Mouse (Mus musculus): ENCODE measurements around the gene Cnn2.
"Not testable (repeated sequence)": the region's sequence is repeated elsewhere in the genome, so short reads cannot be mapped to it uniquely, and the experiment has no call there.

Gene Cnn2

GRCm38 (mm10) chr10:80027681-80028520 is 39.5 kb downstream of the Cnn2 start:
- in situ Hi-C loops (cut with MboI; ENCODE audit: low pct_unique_long_range_greater_than_20kb in 1 of 2, low sequenced_read_pairs in 2 of 2, unreplicated experiment in 1 of 2), result no loop called here

DNA sequence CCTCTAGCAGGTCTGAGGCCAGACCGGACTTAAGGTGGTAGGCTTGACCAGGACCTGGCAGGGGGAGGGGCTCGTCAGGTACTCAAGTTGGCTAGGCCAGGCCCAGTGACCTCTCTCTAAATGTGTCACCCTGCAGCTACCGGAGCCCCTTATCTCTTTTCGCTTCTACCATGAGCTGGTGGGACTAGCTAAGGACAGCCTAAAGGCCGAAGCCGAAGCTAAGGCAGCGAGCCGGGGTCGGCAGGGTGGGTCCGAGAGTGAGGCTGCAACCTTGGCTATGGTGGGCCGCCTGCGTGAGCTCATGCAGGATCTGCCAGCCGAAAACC is 40.1 kb downstream of the Cnn2 start:
- in situ Hi-C loops (cut with MboI; ENCODE audit: low pct_unique_long_range_greater_than_20kb in 1 of 2, low sequenced_read_pairs in 2 of 2, unreplicated experiment in 1 of 2), result no loop called here

- in situ Hi-C loops (cut with MboI; ENCODE audit: low pct_unique_long_range_greater_than_20kb in 1 of 2, low sequenced_read_pairs in 2 of 2, unreplicated experiment in 1 of 2), result no loop called here
These were observed 41.8 kb downstream of the Cnn2 start for GRCm38 (mm10) chr10:80030191-80030590.

DNA sequence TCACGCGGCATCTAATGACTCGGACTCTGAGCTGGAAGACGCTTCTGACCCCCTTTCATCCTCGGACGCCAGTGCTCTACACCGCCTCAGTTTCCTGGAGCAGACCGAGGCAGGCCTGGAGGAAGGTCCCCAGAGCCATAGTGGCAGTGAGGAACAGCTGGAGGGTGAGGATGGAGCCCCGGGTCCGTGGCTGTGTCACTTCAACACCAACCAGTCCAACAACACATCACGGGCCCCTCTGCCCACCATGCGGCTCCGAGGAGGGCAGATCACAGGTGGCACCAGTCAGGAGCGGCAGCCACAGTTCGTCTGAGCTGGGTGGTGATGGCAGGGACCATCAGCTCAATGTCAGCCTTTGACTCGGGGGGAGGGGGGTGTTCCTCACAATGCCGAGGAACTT is 42.4 kb downstream of the Cnn2 start:
- in situ Hi-C loops (cut with MboI; ENCODE audit: low pct_unique_long_range_greater_than_20kb in 1 of 2, low sequenced_read_pairs in 2 of 2, unreplicated experiment in 1 of 2), result no loop called here

DNA sequence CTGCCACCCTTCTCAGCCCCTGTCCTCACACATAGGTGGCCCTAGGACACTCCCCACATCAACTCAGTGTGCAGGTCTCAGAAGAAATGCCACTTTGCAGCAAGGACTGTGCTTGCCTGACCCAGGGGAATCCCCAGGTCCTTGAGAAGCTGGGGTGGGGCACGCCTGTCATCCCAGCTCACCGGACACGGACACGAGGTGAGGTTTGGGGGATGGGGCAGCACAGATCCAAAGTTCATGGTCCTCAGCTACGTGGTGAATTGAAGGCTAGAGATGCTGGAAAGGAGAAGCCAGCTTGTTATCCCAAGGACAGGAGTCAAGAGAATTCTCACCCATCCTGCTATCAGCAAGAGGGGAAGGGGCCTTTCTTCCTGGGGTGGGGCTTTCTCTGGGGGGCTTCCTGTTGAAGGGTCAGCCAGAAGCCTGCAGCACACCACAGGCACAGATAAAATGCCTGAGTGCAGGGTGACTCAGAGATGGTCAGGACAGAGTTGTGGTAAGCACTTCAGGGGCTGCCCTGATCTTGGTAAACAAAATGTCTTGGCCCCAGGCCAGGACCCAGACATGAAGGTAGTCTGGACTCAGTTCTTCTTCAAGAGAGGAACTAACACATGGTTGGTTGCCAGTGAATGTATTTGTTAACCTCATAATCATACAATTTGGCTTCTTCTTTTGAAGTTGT is 44.6 kb downstream of the Cnn2 start:
- in situ Hi-C loops (cut with MboI; ENCODE audit: low pct_unique_long_range_greater_than_20kb in 1 of 2, low sequenced_read_pairs in 2 of 2, unreplicated experiment in 1 of 2), result no loop called here

DNA sequence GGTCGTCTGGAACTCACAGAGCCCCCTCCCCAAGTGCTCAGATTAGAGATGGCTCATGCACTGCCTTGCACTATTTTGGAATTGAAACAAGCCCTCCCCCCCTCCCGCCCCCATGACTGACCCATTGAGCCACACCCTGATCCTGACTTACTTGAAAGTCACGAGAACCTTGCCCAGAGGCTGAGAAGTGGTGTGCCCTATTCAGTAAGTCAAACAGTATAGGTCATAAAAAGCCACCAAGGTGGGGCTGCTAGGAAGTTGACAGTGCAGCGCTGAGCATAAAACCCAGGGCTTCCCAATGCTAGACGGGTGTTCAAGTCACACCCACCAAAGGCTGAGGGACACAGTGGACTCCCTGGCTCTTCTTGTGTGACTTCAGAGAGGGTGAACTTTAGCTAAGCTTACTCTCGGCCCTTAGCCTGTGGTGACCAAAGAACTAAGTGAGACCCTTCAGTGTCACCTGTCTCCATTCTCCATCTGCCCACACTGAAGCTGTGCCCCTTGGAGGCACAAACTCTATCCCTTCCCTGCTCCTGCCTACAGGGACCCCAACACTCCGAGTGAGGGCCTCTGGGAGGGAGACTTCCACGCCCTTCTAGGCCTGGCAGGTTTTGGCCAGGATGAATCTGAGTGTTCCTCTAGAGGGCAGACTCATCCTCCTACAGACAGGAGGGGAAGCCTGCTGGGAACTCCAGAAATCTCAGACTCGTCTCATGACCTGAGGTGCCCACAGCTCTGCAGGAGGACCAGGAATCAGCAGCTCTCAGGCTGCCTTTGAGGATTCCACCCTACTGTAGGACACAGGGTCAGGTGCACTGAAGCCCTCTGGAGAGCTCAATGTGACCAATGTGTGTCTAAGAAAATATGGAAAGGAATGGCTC is 45.4 kb downstream of the Cnn2 start:
- in situ Hi-C loops (cut with MboI; ENCODE audit: low pct_unique_long_range_greater_than_20kb in 1 of 2, low sequenced_read_pairs in 2 of 2, unreplicated experiment in 1 of 2), result no loop called here

DNA sequence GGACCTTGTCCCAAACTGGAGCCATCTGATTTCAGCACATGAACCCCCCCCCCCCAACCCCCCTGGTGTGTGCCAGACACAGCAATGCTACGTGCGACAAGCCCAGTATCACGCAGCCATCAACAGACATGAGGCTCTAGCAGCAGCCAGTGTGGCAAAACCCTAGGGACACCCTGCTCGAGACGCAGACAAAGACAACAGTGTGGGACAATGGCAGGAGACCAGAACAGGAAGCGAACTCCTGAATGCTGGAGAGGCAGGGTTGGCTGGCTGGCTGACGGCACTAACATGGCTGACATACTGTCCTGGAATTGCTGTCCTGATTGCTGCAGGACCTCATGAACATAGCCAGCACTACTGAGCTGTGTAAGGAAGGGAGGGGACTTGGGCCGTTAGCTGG is 46.8 kb downstream of the Cnn2 start:
- in situ Hi-C loops (cut with MboI; ENCODE audit: low pct_unique_long_range_greater_than_20kb in 1 of 2, low sequenced_read_pairs in 2 of 2, unreplicated experiment in 1 of 2), result no loop called here

GRCm38 (mm10) chr10:80035686-80036085 is 47.3 kb downstream of the Cnn2 start:
- in situ Hi-C loops (cut with MboI; ENCODE audit: low pct_unique_long_range_greater_than_20kb in 1 of 2, low sequenced_read_pairs in 2 of 2, unreplicated experiment in 1 of 2), result no loop called here

GRCm38 (mm10) chr10:80036832-80037231 is 48.4 kb downstream of the Cnn2 start:
- in situ Hi-C loops (cut with MboI; ENCODE audit: low pct_unique_long_range_greater_than_20kb in 1 of 2, low sequenced_read_pairs in 2 of 2, unreplicated experiment in 1 of 2), result no loop called here

GRCm38 (mm10) chr10:80039559-80039979 is 51.2 kb downstream of the Cnn2 start, which contains the start of gene Polr2e:
Gene Polr2e, minus strand, starts transcription at chr10:80039795.
- in situ Hi-C loops (cut with MboI; ENCODE audit: low pct_unique_long_range_greater_than_20kb in 1 of 2, low sequenced_read_pairs in 2 of 2, unreplicated experiment in 1 of 2), result no loop called here

- in situ Hi-C loops (cut with MboI; ENCODE audit: low pct_unique_long_range_greater_than_20kb in 1 of 2, low sequenced_read_pairs in 2 of 2, unreplicated experiment in 1 of 2), result not testable (repeated sequence)
These were observed 53.2 kb downstream of the Cnn2 start for GRCm38 (mm10) chr10:80041409-80042060.

DNA sequence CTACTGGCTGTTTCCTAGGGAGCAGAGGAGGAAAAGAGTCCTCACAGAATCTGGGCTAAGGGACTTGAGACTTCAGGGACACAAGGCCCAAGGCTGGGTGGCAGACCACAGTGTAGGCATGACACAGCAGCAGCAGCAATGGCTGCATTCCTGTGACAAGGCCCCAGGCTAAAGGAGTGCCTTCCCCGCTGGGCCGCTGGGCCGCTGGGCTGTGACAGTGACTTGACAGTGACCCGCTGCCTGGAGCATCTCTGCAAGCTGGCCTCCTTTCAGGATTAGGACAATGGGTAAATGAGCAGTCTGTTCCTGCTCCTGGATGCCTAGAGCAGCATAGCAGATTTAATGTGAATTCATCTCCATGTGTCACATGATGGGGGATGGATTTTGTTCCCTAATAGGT is 55.7 kb downstream of the Cnn2 start:
- in situ Hi-C loops (cut with MboI; ENCODE audit: low pct_unique_long_range_greater_than_20kb in 1 of 2, low sequenced_read_pairs in 2 of 2, unreplicated experiment in 1 of 2), result no loop called here

GRCm38 (mm10) chr10:80045364-80045763 is 57.0 kb downstream of the Cnn2 start:
- in situ Hi-C loops (cut with MboI; ENCODE audit: low pct_unique_long_range_greater_than_20kb in 1 of 2, low sequenced_read_pairs in 2 of 2, unreplicated experiment in 1 of 2), result not testable (repeated sequence)

All from mouse embryonic stem cell (cell line).